Mouse (Mus musculus) neural tube, embryonic 14.5 days (tissue): ENCODE data around the gene Dtd1. TPM values are rescaled to one million over a fixed set of nuclear protein-coding genes. Genes with fewer than 3 reads are reported as not detected.
"Not testable (repeated sequence)": the region's sequence is repeated elsewhere in the genome, so short reads cannot be mapped to it uniquely, and the experiment has no call there.

Experiments used
- ATAC-seq: fragments of 200-750 bp; cut with Nextera tagmentation; 2 replicates; pipeline ENCODE4 v1.8.0; 2017; ENCODE audit warnings: low read depth, mild to moderate bottlenecking, moderate TSS enrichment, moderate library complexity
- H3K27ac ChIP-seq: fragments of 300-500 bp; sonication (generic); 2 replicates; pipeline ENCODE4 v1.5.1; 2014; ENCODE audit warnings: low read depth, mild to moderate bottlenecking, control low read depth, low read length, moderate library complexity, mixed read lengths
- H3K27me3 ChIP-seq: fragments of 300-500 bp; sonication (generic); 2 replicates; pipeline ENCODE4 v1.6.1; 2014; ENCODE audit warnings: low read length; ENCODE audit not compliant: control insufficient read depth, insufficient read depth
- H3K36me3 ChIP-seq: fragments of 300-500 bp; sonication (generic); 2 replicates; pipeline ENCODE4 v1.6.1; 2014; ENCODE audit warnings: low read length, mixed read lengths; ENCODE audit not compliant: control insufficient read depth, insufficient read depth
- H3K4me1 ChIP-seq: fragments of 300-500 bp; sonication (generic); 2 replicates; pipeline ENCODE4 v1.6.1; 2014; ENCODE audit warnings: low read length; ENCODE audit not compliant: control insufficient read depth, insufficient read depth
- H3K4me2 ChIP-seq: fragments of 300-500 bp; sonication (generic); 2 replicates; pipeline ENCODE4 v1.6.1; 2014; ENCODE audit warnings: mild to moderate bottlenecking, low read depth, low read length, control low read depth
- H3K4me3 ChIP-seq: fragments of 300-500 bp; sonication (generic); 2 replicates; pipeline ENCODE4 v1.5.1; 2014; ENCODE audit warnings: low read depth, low read length, control low read depth, mixed read lengths
- H3K9ac ChIP-seq: fragments of 300-500 bp; sonication (generic); replicated peaks from 2 replicates; pipeline ENCODE4 v1.6.1; 2014; ENCODE audit warnings: low read depth, mild to moderate bottlenecking, control low read depth, low read length, mixed read lengths
- H3K9me3 ChIP-seq: fragments of 300-500 bp; sonication (generic); 2 replicates; pipeline ENCODE4 v1.6.1; 2016; ENCODE audit warnings: low read length; ENCODE audit not compliant: control insufficient read depth
- WGBS: fragments of 180-500 bp; shearing (Covaris S2); extraction: QIAGEN DNeasy Blood & Tissue Kit; methylation state at CpG from one replicate; pipeline ENCODE4 v1.1.7; 2014; 5-methylcytosine and 5-hydroxymethylcytosine counted together
- polyA plus RNA-seq: library from polyadenylated mRNA; unstranded; fragments of >200 nt; fragmentation: Nextera tagmentation; extraction: Ambion mirVana; gene quantifications from 2 replicates; pipeline ENCODE4 v1.2.1, GENCODE M21; 2014

Dtd1 gene
- polyA plus RNA-seq, result 112 and 132 TPM in 2 replicates

DNA sequence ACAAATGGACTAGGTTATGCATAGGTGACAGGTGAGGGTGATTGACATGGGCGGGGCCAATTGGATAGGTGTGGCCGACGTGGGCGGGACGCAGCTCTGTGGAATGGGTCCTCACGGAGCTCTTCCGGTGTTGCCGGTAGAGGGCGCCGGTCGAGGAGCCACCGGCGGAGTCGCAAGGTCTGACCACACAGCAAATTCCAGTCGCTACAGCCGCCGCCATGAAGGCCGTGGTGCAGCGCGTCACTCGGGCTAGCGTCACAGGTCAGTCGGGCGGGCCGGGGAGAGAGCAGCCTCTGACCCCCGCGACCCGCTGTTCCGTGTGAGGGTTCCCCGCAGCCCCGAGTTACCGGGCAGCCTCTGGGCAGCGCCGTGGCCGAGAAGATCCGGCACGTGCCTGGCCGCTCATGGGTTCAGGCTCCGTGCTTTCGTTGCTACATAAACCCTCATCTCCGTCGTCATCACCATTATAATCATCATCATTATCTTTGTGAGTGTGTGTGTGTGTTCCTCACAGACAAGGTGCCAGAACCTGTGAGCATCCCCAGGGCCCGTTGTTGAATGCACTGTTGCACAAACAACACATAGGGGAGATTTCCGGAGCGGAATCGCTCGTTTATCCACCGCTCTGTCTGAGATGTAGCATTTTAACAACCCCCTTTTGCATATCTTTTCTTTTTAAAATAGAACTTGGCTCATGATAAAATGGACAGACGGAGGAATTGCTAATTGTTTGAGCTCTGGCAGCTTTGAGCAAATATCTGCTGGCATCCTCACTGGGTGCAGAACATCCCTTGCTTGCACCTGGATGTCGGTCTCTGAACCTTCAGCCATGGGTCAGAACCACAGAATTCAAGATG, at the start of gene Dtd1:
Dtd1 (plus strand) TSS at position 67 of the 857 bp plus-strand sequence.
- ATAC-seq, result peak; percentile 93
- Histone ChIP-seq H3K27ac (peak within 1 kb of the TSS; percentile 85), H3K9me3 (no peaks in the 10 kb centered on the region), H3K27me3 (no peaks in the 10 kb centered on the region), H3K36me3 (no peaks in the 10 kb centered on the region), H3K4me1 (no peaks in the 10 kb centered on the region), H3K4me2 (peak within 1 kb of the TSS; percentile 68), H3K4me3 (peak within 1 kb of the TSS; percentile 63), H3K9ac (peak within 1 kb of the TSS; percentile 85)
- under 1% methylated on average over 49 of the region's 50 CpGs for WGBS

DNA sequence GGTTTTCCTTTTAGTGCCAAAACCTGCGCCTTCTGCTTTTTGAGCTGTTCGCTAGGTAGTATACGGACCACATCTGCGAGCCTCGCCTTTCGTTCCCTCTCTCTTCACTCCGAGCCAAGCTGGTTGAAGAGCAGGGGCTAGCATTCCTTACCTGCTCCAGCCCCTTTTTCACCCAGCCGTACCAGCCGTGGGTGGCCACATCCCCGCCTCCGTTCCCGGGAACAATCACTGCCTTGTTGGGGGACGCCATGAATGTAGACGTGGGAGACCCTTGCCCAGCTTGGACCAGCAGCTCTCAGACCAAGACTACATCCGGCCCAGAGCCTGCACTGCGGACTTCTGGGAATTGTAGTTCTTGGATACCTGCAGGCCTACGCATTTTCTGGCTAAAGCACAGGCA, 49.2 kb upstream of the Dtd1 start, which contains the start of gene Rbbp9:
Rbbp9 (minus strand) TSS at position 341 of the 400 bp plus-strand sequence.
- Histone ChIP-seq H3K27ac (peak within 1 kb of the TSS; percentile 78), H3K4me1 (peaks cover 9% of the 10 kb centered on the region; the same call in 1 of the 2 replicates), H3K4me2 (peak within 1 kb of the TSS; percentile 60), H3K4me3 (peak within 1 kb of the TSS; percentile 67), H3K36me3 (peaks cover 8% of the 10 kb centered on the region; the same call in 1 of the 2 replicates), H3K9ac (peak within 1 kb of the TSS; percentile 62), H3K9me3 (no peaks in the 10 kb centered on the region), H3K27me3 (no peaks in the 10 kb centered on the region)
- WGBS, result under 1% methylated on average over 17 of the region's 17 CpGs
- peak; percentile 97 for ATAC-seq

DNA sequence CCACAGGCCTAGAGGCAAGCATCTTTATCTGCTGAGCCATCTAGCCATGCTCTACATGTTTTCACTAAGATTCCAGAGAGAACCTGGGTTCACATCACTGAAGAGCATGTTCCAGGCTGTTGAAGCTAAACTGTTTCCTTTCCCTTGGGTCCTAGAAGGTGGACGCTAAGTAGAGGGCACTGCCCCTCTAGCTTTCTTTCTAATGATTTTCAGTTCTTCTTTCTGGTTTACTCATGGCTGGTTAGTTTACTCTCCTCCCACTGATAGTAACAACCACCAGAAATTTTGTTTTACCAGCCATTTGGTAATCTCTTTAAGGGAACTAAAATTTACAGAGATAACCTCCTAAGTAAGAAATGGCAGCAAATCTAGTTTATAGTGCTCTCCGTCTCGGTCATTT, 45.8 kb upstream of the Dtd1 start:
- Histone ChIP-seq H3K9ac (no peak overlapping the region), H3K36me3 (no peaks in the 10 kb centered on the region), H3K4me2 (no peak overlapping the region), H3K9me3 (no peaks in the 10 kb centered on the region), H3K27ac (no peak overlapping the region), H3K4me1 (peaks cover 13% of the 10 kb centered on the region; the same call in 1 of the 2 replicates), H3K4me3 (no peak overlapping the region), H3K27me3 (no peaks in the 10 kb centered on the region)
- ATAC-seq, result no peak
- WGBS, result 90% methylated on average over 3 of the region's 3 CpGs

DNA sequence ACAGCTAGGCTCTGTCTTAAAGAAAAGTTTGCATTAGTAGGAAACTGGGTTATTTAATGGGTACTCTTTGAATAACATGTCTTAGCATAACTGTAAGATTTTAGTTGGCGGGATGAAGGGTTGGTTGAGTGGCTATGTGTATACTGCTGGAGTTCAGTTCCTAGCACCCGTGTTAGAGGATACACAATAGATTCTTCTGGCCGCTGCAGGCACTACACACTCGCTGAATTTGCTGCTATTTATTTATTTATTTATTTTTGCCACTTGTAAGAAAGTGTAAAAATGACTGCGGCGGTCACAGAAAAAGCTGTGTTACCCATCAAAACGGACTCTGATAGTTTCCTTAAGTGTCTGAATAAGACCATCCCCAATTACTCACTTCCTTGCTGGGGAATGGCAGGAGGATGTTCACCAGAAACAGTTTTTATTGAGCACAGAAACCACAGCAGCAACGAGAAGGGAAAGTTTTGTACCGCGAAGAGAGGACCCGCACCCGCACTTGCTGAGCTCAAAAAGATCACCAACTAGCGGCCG, 44.3 kb upstream of the Dtd1 start:
- H3K4me2 ChIP-seq, result peak overlapping the region; percentile 80
- H3K9me3 ChIP-seq, result no peaks in the 10 kb centered on the region
- peak overlapping the region; percentile 47; the same call in 1 of the 2 replicates for H3K9ac ChIP-seq
- WGBS, result 4% methylated on average over 14 of the region's 14 CpGs
- no peaks in the 10 kb centered on the region for H3K27me3 ChIP-seq
- no peak for ATAC-seq
- H3K4me3 ChIP-seq, result peak overlapping the region; percentile 66
- peaks cover 3% of the 10 kb centered on the region; the same call in 1 of the 2 replicates for H3K36me3 ChIP-seq
- peaks cover 10% of the 10 kb centered on the region; the same call in 1 of the 2 replicates for H3K4me1 ChIP-seq
- H3K27ac ChIP-seq, result peak overlapping the region; percentile 78

DNA sequence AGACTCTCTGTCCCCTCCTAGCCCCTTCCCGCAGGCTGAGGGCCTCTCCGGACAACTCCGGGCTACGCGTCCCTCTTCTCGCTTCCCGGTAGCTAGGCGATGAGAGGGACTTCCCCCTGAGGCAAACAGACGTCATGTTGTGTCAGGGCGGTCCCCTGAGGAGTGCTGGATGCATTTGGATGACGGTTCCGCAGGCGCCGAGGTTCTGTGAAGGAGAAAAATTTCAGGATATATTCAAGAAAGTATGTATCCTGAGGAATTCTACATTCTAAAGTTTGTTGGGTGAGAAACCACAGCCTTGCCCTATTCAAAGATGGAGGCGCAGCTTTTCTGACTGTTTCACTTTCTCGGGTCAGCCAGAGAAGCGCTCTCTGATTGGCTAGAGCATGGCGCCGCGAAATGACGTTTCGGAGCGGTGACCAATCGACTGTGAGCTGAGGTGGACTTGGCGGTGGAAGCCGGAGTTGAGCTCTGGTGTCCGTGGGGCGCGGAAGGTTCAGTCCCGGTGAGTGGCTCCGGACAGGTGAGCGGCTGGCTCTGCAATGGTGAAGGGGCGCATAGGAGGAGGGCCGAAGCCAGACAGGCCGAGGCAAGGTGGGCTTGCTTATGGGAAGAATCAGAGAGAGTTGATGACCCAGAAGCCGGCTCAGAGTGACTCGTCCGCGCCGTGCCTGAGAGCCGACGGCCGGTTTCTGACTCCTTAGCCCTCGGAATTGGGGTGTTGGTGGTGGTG, 43.7 kb upstream of the Dtd1 start, which contains the start of gene Sec23b:
Sec23b (plus strand) TSS at position 410 of the 733 bp plus-strand sequence.
- peaks cover 10% of the 10 kb centered on the region; the same call in 1 of the 2 replicates for H3K4me1 ChIP-seq
- under 1% methylated on average over 44 of the region's 44 CpGs for WGBS
- H3K27me3 ChIP-seq, result no peaks in the 10 kb centered on the region
- peak within 1 kb of the TSS; percentile 57 for H3K9ac ChIP-seq
- peak; percentile 98 for ATAC-seq
- H3K4me3 ChIP-seq, result peak within 1 kb of the TSS; percentile 66
- H3K36me3 ChIP-seq, result peaks cover 3% of the 10 kb centered on the region; the same call in 1 of the 2 replicates
- H3K9me3 ChIP-seq, result no peaks in the 10 kb centered on the region
- peak within 1 kb of the TSS; percentile 78 for H3K27ac ChIP-seq
- H3K4me2 ChIP-seq, result peak within 1 kb of the TSS; percentile 80

DNA sequence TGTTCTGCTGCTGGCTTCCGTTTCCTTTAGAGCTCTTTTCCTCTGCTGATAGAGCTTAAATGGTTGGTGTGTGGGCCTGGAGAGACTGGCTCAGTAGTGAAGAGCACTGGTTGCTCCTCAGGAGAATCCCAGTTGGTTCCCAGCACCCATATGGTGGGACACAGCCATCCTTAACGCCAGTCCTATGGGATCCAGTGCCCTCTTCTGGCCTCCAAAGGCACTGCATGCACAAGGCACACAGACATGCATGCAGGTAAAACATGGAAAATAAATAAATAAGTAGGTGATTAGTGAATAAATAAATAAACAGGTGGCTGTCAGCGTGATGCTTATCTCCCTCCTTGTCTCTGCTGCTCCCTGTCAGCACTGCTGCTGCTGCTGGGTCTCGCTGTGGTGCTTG, 11.0 kb upstream of the Dtd1 start:
- H3K4me3 ChIP-seq, result no peak overlapping the region
- 81% methylated on average over 4 of the region's 4 CpGs for whole genome bisulfite sequencing
- H3K4me1 ChIP-seq, result no peaks in the 10 kb centered on the region
- H3K9me3 ChIP-seq, result no peaks in the 10 kb centered on the region
- H3K4me2 ChIP-seq, result no peak overlapping the region
- no peak overlapping the region for H3K9ac ChIP-seq
- no peak overlapping the region for H3K27ac ChIP-seq
- ATAC-seq, result no peak
- no peaks in the 10 kb centered on the region for H3K27me3 ChIP-seq
- peaks cover 41% of the 10 kb centered on the region for H3K36me3 ChIP-seq

DNA sequence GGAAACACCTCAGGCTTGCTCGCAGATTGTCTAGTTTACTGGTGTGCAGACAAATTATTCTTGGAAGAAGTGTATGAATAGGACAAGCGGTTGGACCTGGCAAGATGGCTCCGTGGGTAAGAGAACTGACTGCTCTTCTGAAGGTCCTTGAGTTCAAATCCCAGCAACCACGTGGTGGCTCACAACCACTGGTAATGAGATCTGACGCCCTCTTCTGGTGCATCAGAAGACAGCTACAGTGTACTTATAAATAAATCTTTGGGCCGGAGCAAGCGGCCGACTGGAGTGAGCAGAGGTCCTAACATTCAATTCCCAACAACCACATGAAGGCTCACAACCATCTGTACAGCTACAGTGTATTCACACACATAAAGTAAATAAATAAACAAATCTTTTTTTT, 6.7 kb upstream of the Dtd1 start:
- 69% methylated on average over 8 of the region's 8 CpGs for WGBS
- H3K4me1 ChIP-seq, H3K4me2 ChIP-seq, H3K27ac ChIP-seq, ATAC-seq, H3K4me3 ChIP-seq, H3K9me3 ChIP-seq, H3K9ac ChIP-seq, H3K27me3 ChIP-seq: not testable (repeated sequence)
- H3K36me3 ChIP-seq, result peaks cover 16% of the 10 kb centered on the region

DNA sequence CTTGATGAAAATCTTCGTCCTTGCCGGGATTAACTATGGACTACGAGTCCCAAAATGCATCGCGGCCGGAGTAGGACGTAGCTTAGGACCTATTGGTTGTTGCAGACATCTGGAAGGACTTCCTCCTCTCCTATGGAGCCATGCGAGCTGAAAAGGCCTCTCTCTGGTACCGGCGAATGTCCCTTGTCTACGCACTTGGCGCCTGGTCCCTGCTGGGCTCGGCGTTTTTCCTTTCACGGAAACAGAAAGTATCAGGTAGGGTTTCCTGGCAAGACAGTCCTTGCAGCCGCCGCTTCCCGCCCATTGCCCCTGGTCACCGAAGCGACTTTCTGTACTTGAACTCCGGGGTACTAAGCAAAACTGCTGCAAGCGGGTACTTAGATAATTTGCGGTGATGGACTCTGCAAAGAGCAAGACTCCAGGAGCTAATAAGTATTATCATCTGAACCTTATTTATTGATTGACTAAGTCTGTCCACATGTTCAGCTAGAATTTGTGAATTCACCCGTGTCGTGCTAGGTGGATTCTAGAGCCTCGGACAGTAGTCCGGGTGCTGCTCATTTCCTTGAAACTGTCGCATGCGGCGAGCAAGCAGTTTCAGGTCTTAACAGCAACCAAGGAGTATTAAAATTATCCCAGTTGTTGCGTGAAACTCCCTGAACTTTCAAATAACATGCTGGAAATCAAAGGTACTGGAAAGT, 5.6 kb upstream of the Dtd1 start, which contains the start of gene Smim26:
Smim26 (plus strand) TSS at position 104 of the 701 bp plus-strand sequence.
- H3K9me3 ChIP-seq, result no peaks in the 10 kb centered on the region
- 2% methylated on average over 31 of the region's 31 CpGs for WGBS
- H3K36me3 ChIP-seq, result peaks cover 5% of the 10 kb centered on the region; the same call in 1 of the 2 replicates
- ATAC-seq, result peak; percentile 98
- H3K4me2 ChIP-seq, result peak within 1 kb of the TSS; percentile 74
- H3K4me1 ChIP-seq, result peaks cover 5% of the 10 kb centered on the region; the same call in 1 of the 2 replicates
- no peak within 1 kb of the TSS for H3K27ac ChIP-seq
- no peaks in the 10 kb centered on the region for H3K27me3 ChIP-seq
- peak within 1 kb of the TSS; percentile 62 for H3K4me3 ChIP-seq
- H3K9ac ChIP-seq, result peak within 1 kb of the TSS; percentile 63
